Mouse (Mus musculus): ENCODE measurements around the gene Hsp90aa1. TPM values are rescaled to one million over a fixed set of nuclear protein-coding genes. Genes with fewer than 3 reads are reported as not detected.

Gene Hsp90aa1
- polyA plus RNA-seq, 1 experiment, result 4,323 TPM

- no peak overlapping the region for H3K27ac ChIP-seq (ENCODE audit: insufficient read depth, low read length)
- peaks cover 2% of the 10 kb centered on the region for H3K4me1 ChIP-seq (ENCODE audit: control insufficient read depth, insufficient read depth, low read length)
- no peak overlapping the region for H3K4me3 ChIP-seq (ENCODE audit: low read depth, low read length)
- no peaks in the 10 kb centered on the region for H3K36me3 ChIP-seq (ENCODE audit: control insufficient read depth, insufficient read depth, low read length, poor library complexity, severe bottlenecking)
- peaks cover 11% of the 10 kb centered on the region for H3K9me3 ChIP-seq (replicated peaks; ENCODE audit: control insufficient read depth, insufficient read depth, low read length, poor library complexity, severe bottlenecking)
- no peaks in the 10 kb centered on the region for H3K27me3 ChIP-seq (ENCODE audit: control insufficient read depth, insufficient read depth, low read length, poor library complexity, severe bottlenecking)
- TF ChIP-seq POLR2A (IDR thresholded peaks at IDR 0.05; ENCODE audit: insufficient read depth, low read length) (no peak), CTCF (IDR thresholded peaks at IDR 0.05; ENCODE audit: low read depth, low read length) (peak; percentile 3)
- H3K9ac ChIP-seq (ENCODE audit: low read depth, poor library complexity, severe bottlenecking), result no peak overlapping the region
These were observed 23.9 kb upstream of the Hsp90aa1 start for GRCm38 (mm10) chr12:110726428-110726827.

GRCm38 (mm10) chr12:110725489-110725888, 23.0 kb upstream of the Hsp90aa1 start:
- no peak overlapping the region for H3K9ac ChIP-seq (ENCODE audit: low read depth, poor library complexity, severe bottlenecking)
- H3K4me3 ChIP-seq (ENCODE audit: low read depth, low read length), result no peak overlapping the region
- H3K27me3 ChIP-seq (ENCODE audit: control insufficient read depth, insufficient read depth, low read length, poor library complexity, severe bottlenecking), result no peaks in the 10 kb centered on the region
- no peak for TF ChIP-seq POLR2A (IDR thresholded peaks at IDR 0.05; ENCODE audit: insufficient read depth, low read length)
- TF ChIP-seq EP300 (IDR thresholded peaks at IDR 0.05; ENCODE audit: insufficient read depth, low read depth, low read length), result no peak
- no peak for TF ChIP-seq CTCF (IDR thresholded peaks at IDR 0.05; ENCODE audit: low read depth, low read length)
- peak overlapping the region; percentile 92 for H3K27ac ChIP-seq (ENCODE audit: insufficient read depth, low read length)
- H3K9me3 ChIP-seq (replicated peaks; ENCODE audit: control insufficient read depth, insufficient read depth, low read length, poor library complexity, severe bottlenecking), result peaks cover 11% of the 10 kb centered on the region
- H3K4me1 ChIP-seq (ENCODE audit: control insufficient read depth, insufficient read depth, low read length), result peaks cover 2% of the 10 kb centered on the region
- H3K36me3 ChIP-seq (ENCODE audit: control insufficient read depth, insufficient read depth, low read length, poor library complexity, severe bottlenecking), result no peaks in the 10 kb centered on the region

DNA sequence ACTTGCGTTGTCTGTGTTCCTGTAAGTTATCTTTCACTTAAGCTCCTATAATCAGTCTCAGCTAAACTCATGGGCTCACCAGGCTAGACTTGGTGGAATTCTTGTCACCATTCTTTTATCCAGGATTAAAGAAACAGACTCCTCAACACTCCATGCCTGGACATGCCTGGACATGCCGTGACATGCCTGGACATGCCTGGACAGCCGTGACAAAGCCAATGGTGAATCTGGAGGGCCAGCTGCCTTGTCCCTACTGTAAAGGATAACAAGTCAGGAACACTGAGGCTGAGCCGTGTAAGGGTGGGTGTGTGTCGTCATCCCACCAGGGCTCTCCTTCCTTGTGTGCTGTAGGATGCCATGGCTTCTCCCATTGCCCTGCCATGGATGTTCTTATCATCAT, 22.5 kb upstream of the Hsp90aa1 start:
- Histone ChIP-seq H3K9ac (ENCODE audit: low read depth, poor library complexity, severe bottlenecking) (no peak overlapping the region), H3K36me3 (ENCODE audit: control insufficient read depth, insufficient read depth, low read length, poor library complexity, severe bottlenecking) (no peaks in the 10 kb centered on the region), H3K4me3 (ENCODE audit: low read depth, low read length) (no peak overlapping the region), H3K9me3 (replicated peaks; ENCODE audit: control insufficient read depth, insufficient read depth, low read length, poor library complexity, severe bottlenecking) (peaks cover 11% of the 10 kb centered on the region), H3K4me1 (ENCODE audit: control insufficient read depth, insufficient read depth, low read length) (peaks cover 2% of the 10 kb centered on the region), H3K27ac (ENCODE audit: insufficient read depth, low read length) (peak overlapping the region; percentile 92), H3K27me3 (ENCODE audit: control insufficient read depth, insufficient read depth, low read length, poor library complexity, severe bottlenecking) (no peaks in the 10 kb centered on the region)
- TF ChIP-seq EP300 (IDR thresholded peaks at IDR 0.05; ENCODE audit: insufficient read depth, low read depth, low read length) (peak; percentile 95), POLR2A (IDR thresholded peaks at IDR 0.05; ENCODE audit: insufficient read depth, low read length) (no peak)

DNA sequence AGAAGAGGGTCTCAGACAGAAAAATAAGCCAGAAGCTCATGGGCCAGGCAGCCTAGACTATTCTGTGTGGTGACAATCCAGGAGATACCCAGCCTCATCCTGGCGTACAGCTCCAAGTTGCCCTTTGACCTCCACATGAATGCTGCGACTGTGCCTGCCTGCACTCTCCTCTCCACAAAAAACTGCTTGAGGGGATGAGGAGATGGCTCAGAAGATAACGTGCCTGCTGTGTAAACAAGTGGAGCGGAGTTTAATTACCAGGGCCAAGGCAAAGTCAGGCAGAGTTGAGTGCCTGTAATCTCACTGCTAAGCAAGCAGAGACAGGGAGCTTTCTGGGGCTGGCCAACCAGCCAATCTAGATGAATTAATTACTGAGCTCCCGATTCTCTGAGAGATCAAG, 13.5 kb upstream of the Hsp90aa1 start:
- H3K27me3 ChIP-seq (ENCODE audit: control insufficient read depth, insufficient read depth, low read length, poor library complexity, severe bottlenecking), result no peaks in the 10 kb centered on the region
- no peaks in the 10 kb centered on the region for H3K9me3 ChIP-seq (replicated peaks; ENCODE audit: control insufficient read depth, insufficient read depth, low read length, poor library complexity, severe bottlenecking)
- H3K27ac ChIP-seq (ENCODE audit: insufficient read depth, low read length), result no peak overlapping the region
- H3K4me1 ChIP-seq (ENCODE audit: control insufficient read depth, insufficient read depth, low read length), result no peaks in the 10 kb centered on the region
- no peaks in the 10 kb centered on the region for H3K36me3 ChIP-seq (ENCODE audit: control insufficient read depth, insufficient read depth, low read length, poor library complexity, severe bottlenecking)
- TF ChIP-seq CTCF (IDR thresholded peaks at IDR 0.05; ENCODE audit: low read depth, low read length) (no peak), POLR2A (IDR thresholded peaks at IDR 0.05; ENCODE audit: insufficient read depth, low read length) (no peak), EP300 (IDR thresholded peaks at IDR 0.05; ENCODE audit: insufficient read depth, low read depth, low read length) (no peak)
- H3K4me3 ChIP-seq (ENCODE audit: low read depth, low read length), result no peak overlapping the region
- no peak overlapping the region for H3K9ac ChIP-seq (ENCODE audit: low read depth, poor library complexity, severe bottlenecking)

- H3K4me1 ChIP-seq (ENCODE audit: control insufficient read depth, insufficient read depth, low read length), result no peaks in the 10 kb centered on the region
- no peak overlapping the region for H3K4me3 ChIP-seq (ENCODE audit: low read depth, low read length)
- no peak overlapping the region for H3K9ac ChIP-seq (ENCODE audit: low read depth, poor library complexity, severe bottlenecking)
- H3K27me3 ChIP-seq (ENCODE audit: control insufficient read depth, insufficient read depth, low read length, poor library complexity, severe bottlenecking), result no peaks in the 10 kb centered on the region
- H3K9me3 ChIP-seq (replicated peaks; ENCODE audit: control insufficient read depth, insufficient read depth, low read length, poor library complexity, severe bottlenecking), result no peaks in the 10 kb centered on the region
- H3K27ac ChIP-seq (ENCODE audit: insufficient read depth, low read length), result no peak overlapping the region
- H3K36me3 ChIP-seq (ENCODE audit: control insufficient read depth, insufficient read depth, low read length, poor library complexity, severe bottlenecking), result no peaks in the 10 kb centered on the region
- TF ChIP-seq CTCF (IDR thresholded peaks at IDR 0.05; ENCODE audit: low read depth, low read length), result no peak
- TF ChIP-seq EP300 (IDR thresholded peaks at IDR 0.05; ENCODE audit: insufficient read depth, low read depth, low read length), result no peak
- no peak for TF ChIP-seq POLR2A (IDR thresholded peaks at IDR 0.05; ENCODE audit: insufficient read depth, low read length)
These were observed 11.7 kb upstream of the Hsp90aa1 start for GRCm38 (mm10) chr12:110714215-110714614.

DNA sequence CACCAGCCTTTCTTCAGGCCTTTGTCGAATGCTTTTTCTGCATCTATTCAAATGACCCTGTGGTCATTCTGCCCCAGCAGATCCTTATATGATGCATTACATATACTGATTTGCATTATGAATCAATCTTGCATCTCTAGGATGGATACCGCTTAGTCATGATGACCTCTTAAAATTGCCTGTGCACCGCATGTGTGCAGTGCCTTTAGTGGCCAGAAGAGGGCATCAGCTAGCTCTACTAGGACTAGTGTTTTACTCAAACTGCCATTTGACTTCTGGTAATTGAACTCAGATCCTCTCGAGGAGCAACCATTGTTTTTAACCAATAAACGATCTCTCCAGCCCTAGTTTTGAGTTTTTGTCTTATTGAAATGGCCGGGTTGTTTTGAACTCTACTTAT, 11.3 kb upstream of the Hsp90aa1 start:
- Histone ChIP-seq H3K27ac (ENCODE audit: insufficient read depth, low read length) (no peak overlapping the region), H3K27me3 (ENCODE audit: control insufficient read depth, insufficient read depth, low read length, poor library complexity, severe bottlenecking) (no peaks in the 10 kb centered on the region), H3K9ac (ENCODE audit: low read depth, poor library complexity, severe bottlenecking) (no peak overlapping the region), H3K9me3 (replicated peaks; ENCODE audit: control insufficient read depth, insufficient read depth, low read length, poor library complexity, severe bottlenecking) (no peaks in the 10 kb centered on the region), H3K36me3 (ENCODE audit: control insufficient read depth, insufficient read depth, low read length, poor library complexity, severe bottlenecking) (no peaks in the 10 kb centered on the region), H3K4me3 (ENCODE audit: low read depth, low read length) (no peak overlapping the region), H3K4me1 (ENCODE audit: control insufficient read depth, insufficient read depth, low read length) (no peaks in the 10 kb centered on the region)
- TF ChIP-seq POLR2A (IDR thresholded peaks at IDR 0.05; ENCODE audit: insufficient read depth, low read length) (no peak), CTCF (IDR thresholded peaks at IDR 0.05; ENCODE audit: low read depth, low read length) (peak; percentile 28), EP300 (IDR thresholded peaks at IDR 0.05; ENCODE audit: insufficient read depth, low read depth, low read length) (no peak)

Data from ES-Bruce4 (cell line).